Mouse (Mus musculus): Measurements from ENCODE around the gene Gm47959.

Gene Gm47959

GRCm38 (mm10) chr1:83034509-83034908 lies 34.2 kb downstream of the Gm47959 start:
- DNase-seq, result no peak

GRCm38 (mm10) chr1:83036892-83037667 lies 36.7 kb downstream of the Gm47959 start:
- DNase-seq, result no peak

DNA sequence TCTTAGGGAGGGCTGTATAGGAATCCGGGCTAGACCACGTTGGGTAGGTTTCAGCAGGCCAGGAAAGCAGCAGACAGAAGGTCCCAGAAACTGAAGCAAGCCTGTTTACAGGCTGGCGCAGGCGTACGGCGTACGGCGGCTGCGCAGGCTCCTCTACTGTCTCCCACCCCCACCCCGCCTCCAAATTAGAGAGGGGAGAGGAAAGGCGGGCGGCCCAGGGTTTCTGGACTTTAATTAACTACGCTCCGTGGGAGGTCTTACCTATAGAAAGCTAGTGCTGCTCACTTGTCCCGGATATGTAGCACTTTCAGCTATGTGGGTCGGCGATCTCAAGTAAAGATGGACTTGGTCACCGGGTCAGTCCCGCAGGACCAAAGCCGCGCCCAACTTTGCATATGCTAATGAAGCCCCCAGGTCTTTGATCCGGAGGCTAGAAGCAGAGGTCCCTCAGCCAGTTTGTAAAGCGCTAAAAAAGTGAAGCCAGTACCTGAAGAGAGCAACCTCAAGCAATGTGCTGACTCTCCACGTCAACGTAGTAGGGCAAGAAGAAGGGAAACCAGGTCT lies 37.8 kb downstream of the Gm47959 start, which contains the start of gene Slc19a3:
Gene Slc19a3, minus strand, starts transcription at position 340 of the 564 bp plus-strand sequence.
- DNase-seq, result peak; percentile 17

DNA sequence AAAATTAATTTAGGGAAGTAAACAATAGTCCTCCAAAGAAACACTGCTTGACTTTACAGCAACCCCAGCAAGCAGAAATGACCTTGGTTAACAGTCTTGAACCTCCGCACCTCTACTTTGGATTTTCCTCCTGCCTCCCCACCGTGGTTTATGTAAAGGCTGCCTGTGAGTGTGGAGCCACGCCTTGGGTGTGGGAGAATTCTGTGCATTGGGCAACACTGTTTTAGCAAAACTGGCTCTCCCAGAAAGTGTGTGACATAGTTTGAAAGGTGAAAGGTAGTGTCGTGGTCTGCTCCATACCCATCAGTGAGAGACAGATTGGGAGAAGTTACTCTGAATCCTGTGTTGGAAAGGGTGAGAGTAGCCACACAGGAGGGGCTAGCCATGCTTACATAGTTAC lies 38.7 kb downstream of the Gm47959 start:
- no peak for DNase-seq

GRCm38 (mm10) chr1:83042380-83042779 lies 42.0 kb downstream of the Gm47959 start, which contains the start of gene Krtap28-10:
Gene Krtap28-10 (minus strand): TSS chr1:83042480.
- DNase-seq, result no peak

- no peak for DNase-seq
These were observed 44.6 kb downstream of the Gm47959 start, which contains the start of gene Gm47969 for GRCm38 (mm10) chr1:83044882-83045427. Gene Gm47969 (plus strand): TSS chr1:83044932.

All from cerebellum, adult 9-10 months (tissue).